Mouse (Mus musculus): ENCODE measurements around the gene Camkk1.

GRCm38 (mm10) chr11:73007113-73007512 lies 11.7 kb upstream of the Camkk1 start:
- TF ChIP-seq CTCF (IDR thresholded peaks at IDR 0.05) (no peak), EP300 (IDR thresholded peaks at IDR 0.05; ENCODE audit: insufficient read depth, low read depth, low read length) (no peak), POLR2A (IDR thresholded peaks at IDR 0.05; ENCODE audit: insufficient read depth, low read depth, low read length) (no peak)

Measured in heart, adult 2 months (tissue).